Mouse (Mus musculus) c-Kit-positive CD71-positive TER-119-positive erythroid progenitor cells, embryonic 14.5 days (primary cell): Measurements from ENCODE around the gene Hrg.
"Not testable (repeated sequence)": the region's sequence is repeated elsewhere in the genome, so short reads cannot be mapped to it uniquely, and the experiment has no call there.

Source experiments
- DNase-seq: peaks from one replicate; pipeline ENCODE4 v3.0.0-alpha.2; 2013; ENCODE audit warnings: low spot score

Gene Hrg

DNA sequence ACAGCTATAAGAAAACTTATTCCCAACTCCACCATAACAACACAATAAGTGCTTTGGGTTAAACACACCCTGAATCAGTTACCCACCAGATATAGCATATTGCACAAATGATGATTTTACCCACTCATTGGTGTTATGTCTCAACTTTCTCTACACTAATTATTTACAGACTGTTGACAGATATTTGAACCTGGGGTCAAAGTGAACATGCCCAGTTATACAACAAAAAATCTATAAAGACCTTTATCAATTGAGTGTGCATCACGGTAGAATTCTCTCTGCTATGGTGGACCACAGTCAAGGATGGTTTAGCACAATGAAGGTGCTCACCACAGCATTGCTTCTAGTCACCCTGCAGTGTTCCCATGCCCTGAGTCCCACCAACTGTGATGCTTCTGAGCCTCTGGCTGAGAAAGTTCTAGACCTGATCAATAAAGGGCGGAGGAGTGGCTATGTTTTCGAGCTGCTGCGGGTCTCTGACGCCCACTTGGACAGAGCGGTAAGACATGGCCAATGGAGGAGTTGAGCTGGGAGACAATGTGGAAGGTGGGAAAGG is at the start of gene Hrg:
Hrg (plus strand) TSS at position 233 of the 556 bp plus-strand sequence.
- DNase-seq: no peak

- no peak for DNase-seq
These were observed 49.5 kb upstream of the Hrg start for GRCm38 (mm10) chr16:22901326-22901725.

GRCm38 (mm10) chr16:22909290-22909689 is 41.6 kb upstream of the Hrg start:
- no peak for DNase-seq

GRCm38 (mm10) chr16:22911986-22912385 is 38.9 kb upstream of the Hrg start:
- DNase-seq: no peak

- no peak for DNase-seq
These were observed 38.0 kb upstream of the Hrg start for GRCm38 (mm10) chr16:22912886-22913285.

DNA sequence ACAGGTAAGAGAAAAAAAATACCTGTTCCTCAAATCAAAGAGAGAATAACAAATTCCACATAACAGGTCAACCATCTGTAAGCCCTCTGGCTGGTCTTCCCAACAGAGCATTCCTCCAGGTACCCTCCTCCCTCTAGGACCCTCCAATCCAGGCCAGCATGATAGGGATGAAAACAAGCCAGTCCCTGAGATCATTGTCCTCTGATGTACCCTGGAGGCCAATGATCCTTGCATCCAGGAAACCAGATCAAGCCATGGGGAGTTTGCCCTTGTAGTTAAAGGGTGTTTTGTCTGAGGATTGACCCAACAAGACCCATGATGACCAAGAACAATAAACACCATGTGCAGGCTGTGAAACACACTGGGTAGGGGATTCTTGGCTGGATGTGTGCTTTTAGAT is 36.6 kb upstream of the Hrg start:
- no peak for DNase-seq

- DNase-seq: no peak
These were observed 32.8 kb upstream of the Hrg start, which contains the start of gene Fetub for GRCm38 (mm10) chr16:22918034-22918433. Fetub (plus strand) TSS chr16:22918334.

DNA sequence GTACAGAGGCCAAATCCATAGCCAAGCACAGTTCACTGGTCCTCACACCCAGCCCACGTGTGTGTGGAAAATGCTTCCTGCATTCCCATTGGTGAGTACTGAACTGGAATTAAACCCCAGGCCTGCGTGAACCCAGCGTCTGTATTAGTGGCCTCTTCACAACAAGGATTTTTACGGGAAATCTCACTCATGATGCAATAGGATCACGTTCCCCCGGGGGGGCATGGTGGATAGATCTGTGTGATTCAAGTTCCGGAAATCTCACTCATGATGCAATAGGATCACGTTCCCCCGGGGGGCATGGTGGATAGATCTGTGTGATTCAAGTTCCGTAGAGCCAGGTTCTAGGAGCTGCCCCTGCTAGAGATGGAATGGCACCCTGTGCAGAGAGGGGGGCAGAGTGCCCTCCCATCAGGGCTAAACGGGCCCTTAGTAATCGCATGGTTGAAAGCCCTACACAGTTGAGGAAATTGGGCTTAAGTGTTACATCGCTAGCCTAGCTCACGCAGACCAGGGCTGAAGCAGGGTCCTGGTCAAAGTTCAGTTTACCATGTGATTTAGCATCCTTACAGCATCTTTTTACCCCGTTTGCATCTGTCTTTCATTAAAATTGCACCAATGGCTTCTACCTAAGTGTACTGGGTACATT is 32.1 kb upstream of the Hrg start:
- no peak for DNase-seq

DNA sequence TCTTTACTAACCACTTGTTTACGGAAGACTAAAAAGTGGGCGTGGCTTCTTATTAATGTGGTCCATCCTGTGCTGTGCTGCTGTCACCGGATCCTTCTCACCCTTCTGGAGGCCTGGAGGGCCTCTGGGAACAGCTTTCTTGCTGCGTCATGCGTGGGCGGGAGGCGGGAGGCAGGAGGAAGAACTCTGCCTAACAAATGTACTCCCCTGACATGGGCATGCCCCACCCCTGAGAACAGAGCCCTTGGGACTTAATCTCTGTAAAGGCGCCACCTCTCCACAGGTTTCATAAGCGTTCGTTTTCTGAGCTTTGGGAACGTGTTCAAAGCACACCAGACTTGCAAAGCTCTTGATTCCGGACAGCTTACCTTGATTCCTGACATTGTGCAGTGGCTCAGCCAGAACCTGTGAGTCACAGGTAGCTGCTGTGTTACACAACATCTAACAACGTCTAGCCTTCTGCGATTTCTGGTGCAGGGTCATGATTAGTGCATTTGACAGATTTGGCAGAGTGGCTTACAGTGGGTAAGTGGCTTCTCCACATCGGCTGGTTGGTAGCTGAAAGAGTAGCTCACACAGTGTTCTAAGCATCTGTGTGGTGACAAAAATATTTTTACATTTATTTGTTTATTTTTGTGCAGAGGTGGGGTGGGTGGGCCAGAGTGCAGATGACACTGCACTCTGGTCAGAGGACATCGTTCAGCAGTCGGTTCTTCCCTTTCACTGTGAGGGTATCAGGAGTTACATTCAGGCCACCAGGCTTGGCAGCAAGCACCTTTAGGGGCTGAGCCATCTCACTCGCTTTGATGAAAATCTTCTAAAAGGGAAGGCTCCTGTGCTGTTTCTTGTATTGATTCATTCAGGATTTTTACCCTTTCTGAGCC is 30.7 kb upstream of the Hrg start:
- peak; percentile 0 for DNase-seq

DNA sequence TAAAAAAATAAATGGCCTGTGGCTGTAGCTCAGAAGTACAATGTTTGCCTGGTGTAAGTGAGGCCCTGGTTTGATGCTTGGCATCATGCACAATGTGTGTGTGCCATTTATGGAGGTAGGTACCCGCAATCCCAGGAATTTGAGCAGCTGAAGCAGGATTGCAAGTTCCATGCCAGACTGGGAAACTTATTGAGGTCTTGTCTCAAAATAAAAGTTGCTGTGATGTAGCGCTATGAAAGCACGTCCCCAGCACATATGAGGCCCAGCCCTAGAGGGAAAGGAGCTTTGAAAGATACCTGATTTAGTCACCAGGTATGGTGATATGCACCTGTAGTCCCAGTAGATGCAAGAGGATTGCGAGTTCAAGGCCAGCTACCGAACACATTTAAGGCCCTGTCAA is 29.1 kb upstream of the Hrg start:
- no peak for DNase-seq

- DNase-seq: no peak
These were observed 28.4 kb upstream of the Hrg start for GRCm38 (mm10) chr16:22922433-22922832.

GRCm38 (mm10) chr16:22929575-22929974 is 21.3 kb upstream of the Hrg start:
- DNase-seq: no peak

- DNase-seq: no peak
These were observed 19.3 kb upstream of the Hrg start for GRCm38 (mm10) chr16:22931431-22932200.

GRCm38 (mm10) chr16:22937631-22938030 is 13.2 kb upstream of the Hrg start:
- DNase-seq: no peak

DNA sequence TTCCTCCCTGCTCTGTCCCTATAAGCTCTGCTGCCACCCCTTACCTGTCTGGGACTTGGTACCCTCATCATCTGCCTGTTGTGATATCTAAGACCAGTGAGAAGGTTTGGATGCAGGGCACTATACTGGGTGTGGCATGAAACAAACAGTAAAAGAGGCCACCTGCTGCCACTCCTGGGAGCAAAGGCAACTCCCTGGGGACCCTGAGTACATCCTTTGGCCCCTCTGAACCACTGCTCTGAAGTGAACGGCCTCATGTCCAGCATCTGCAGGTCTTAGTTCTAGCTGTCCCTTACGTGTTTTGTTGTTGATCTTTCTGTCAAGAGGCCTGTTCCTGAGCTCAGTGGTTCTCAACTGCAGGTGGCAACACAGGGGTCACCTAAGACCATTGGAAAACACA is 12.3 kb upstream of the Hrg start:
- DNase-seq: no peak

GRCm38 (mm10) chr16:22939120-22939695 is 11.7 kb upstream of the Hrg start:
- DNase-seq: no peak

GRCm38 (mm10) chr16:22941825-22942476 is 8.9 kb upstream of the Hrg start:
- not testable (repeated sequence) for DNase-seq

DNA sequence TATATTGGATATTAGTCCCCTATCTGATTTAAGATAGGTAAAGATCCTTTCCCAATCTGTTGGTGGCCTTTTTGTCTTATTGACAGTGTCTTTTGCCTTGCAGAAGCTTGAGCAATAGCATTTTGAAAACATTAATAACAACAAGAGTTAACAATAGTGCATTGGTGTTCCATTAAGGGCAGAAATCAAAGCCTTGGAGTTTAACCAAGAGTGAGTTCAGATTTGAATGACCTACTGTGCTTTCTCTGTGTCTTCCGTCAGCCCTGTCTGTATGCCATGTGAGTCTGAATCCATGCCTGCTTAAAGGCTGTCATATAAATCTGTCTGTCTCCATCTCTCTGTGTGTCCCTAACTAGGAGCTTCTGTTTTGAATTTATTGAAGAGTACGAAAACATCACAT is 3.5 kb upstream of the Hrg start:
- no peak for DNase-seq

GRCm38 (mm10) chr16:22953069-22953468 is 2.2 kb downstream of the Hrg start:
- DNase-seq: no peak

DNA sequence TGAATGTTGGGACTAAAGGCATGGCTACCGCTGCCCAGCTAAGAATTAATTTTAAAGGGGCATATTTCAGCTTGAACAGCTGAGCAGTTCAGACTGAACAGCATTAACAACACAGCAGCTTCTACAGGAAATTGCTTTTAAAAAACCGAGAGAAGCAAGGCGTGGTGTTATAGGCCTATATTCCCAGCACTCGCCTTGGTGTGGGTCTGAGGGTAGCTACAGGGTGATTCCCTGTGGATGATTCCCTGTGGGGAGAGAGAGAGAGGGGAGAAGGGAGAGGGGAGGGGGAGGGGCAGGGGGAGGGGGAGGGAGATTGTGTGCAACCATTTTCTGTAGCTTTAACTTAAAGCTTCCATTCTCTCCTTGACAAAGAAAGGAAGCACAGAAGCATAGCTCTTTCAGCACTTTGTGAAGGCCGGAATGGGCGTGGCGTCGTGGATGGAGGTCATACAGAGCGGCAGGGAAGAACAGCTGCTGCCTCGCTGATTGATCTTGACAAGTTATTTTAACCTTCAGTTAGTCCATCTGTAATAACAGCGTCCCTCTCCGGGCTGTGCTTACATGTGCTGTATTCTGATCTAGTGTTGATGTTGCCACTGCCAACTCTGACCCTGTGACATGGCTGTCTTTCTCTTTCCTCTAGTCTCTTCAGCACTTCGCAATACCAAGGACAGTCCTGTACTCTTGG is 4.7 kb downstream of the Hrg start:
- no peak for DNase-seq

DNA sequence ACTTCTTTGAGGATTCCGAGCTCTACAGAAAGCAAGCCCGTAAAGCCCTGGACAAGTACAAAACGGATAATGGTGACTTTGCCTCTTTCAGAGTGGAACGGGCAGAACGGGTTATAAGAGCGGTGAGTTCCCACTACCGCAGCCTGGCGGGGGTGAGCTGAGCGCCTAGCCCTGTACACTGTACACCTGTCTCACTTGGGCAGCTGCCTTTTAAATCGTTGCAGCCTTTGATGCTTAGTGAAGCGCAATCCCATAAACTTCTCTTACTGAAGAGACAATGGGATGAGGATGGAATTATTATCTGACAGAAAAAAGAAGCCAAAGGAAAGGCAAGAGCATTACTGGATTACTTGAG is 5.2 kb downstream of the Hrg start:
- DNase-seq: no peak
